Mouse (Mus musculus): ENCODE measurements around the gene Shank2. TPM values are rescaled to one million over a fixed set of nuclear protein-coding genes. Genes with fewer than 3 reads are reported as not detected.

The Shank2 gene
- polyA plus RNA-seq (2017; shearing (Covaris generic)) = under 1 TPM in 1 of 2 experiments, not detected in 1; 0.04 TPM

DNA sequence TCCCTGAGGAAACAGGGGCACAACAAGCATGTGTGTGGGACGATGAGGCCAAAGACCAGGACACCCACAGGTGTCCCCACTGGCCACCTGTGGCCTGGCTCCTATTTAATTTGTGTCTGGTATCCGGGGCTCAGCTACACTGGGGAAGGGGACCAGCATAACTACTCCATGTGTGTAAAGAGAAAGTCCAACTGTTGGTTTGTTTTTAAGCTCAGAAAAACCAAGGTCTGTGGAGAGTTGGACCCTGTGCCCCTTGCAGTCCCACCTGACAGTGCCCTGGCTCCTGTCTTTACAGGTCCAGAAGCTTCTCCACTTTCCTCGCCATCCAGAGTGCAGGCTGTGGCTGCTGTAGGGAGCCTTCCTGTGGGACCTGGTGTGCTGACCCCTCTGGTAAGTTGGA lies at the start of gene Shank2:
Gene Shank2 (plus strand): TSS at position 301 of the 400 bp plus-strand sequence.

DNA sequence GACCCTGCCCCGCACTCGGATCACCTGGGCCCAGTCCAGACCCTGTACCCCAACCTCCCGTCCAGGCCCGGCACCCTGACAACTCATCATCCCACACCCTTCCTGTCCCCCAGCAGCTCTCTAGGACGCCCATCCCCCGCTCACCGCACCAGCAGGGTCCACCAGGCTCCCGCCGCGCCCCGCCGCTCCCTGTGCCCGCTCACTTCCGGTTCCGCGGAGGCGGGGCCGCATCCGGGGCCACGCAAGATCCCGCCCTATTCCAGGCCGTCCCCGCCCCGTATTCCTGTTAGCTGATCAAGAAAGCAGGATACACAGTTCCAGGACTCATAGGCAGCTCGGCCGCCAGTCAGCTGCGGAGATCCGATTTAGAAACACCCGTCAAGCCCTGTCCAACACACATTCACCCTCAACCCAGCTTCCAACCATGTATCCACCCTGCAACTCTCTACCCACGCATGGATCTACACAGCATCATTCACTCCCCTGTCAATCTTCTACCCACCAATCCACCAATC lies 468.9 kb downstream of the Shank2 start, which contains the start of gene Cttn:
Gene Cttn (minus strand): TSS at position 465 of the 515 bp plus-strand sequence.

Other genes starting within 250 kb of the Shank2 start
- gene Osbpl5, start 244.9 kb upstream of the Shank2 start, polyA plus RNA-seq (2017; shearing (Covaris generic)) = 10 to 100 TPM; 17.8 to 36.0 TPM
- gene Mrgprg, start 234.9 kb upstream of the Shank2 start, polyA plus RNA-seq (2017; shearing (Covaris generic)) = not detected
- 10 to 100 TPM in 1 of 2 experiments, 1 to 10 TPM in 1; 2.1 to 12.5 TPM for gene Mrgpre, start 217.4 kb upstream of the Shank2 start, polyA plus RNA-seq (2017; shearing (Covaris generic))
- gene Nadsyn1, start 179.1 kb upstream of the Shank2 start, polyA plus RNA-seq (2017; shearing (Covaris generic)) = 10 to 100 TPM in 1 of 2 experiments, 1 to 10 TPM in 1; 6.1 to 12.7 TPM
- 10 to 100 TPM; 41.9 to 44.1 TPM for gene Dhcr7, start 178.8 kb upstream of the Shank2 start, polyA plus RNA-seq (2017; shearing (Covaris generic))
- gene Gm498, start 135.1 kb upstream of the Shank2 start, polyA plus RNA-seq (2017; shearing (Covaris generic)) = under 1 TPM in 1 of 2 experiments, not detected in 1; 0.16 TPM